Mouse (Mus musculus) limb, embryonic 14.5 days (tissue): ENCODE results near the gene Lrfn1. TPM values are rescaled to one million over a fixed set of nuclear protein-coding genes. Genes with fewer than 3 reads are reported as not detected.

Source experiments
- ATAC-seq: fragments of 200-750 bp; cut with Nextera tagmentation; 2 replicates; pipeline ENCODE4 v1.8.0; 2017; ENCODE audit warnings: low read depth, moderate number of reproducible peaks, moderate TSS enrichment; ENCODE audit not compliant: low FRiP score
- DNase-seq: peaks from one replicate; pipeline ENCODE4 v3.0.0-alpha.2; 2015; ENCODE audit warnings: low spot score
- H3K27ac ChIP-seq: fragments of 300-500 bp; sonication (generic); replicated peaks from 2 replicates; pipeline ENCODE4 v1.5.1; 2014; ENCODE audit warnings: low read depth, mild to moderate bottlenecking, low read length, moderate library complexity, mixed read lengths
- H3K27me3 ChIP-seq: fragments of 300-500 bp; sonication (generic); 2 replicates; pipeline ENCODE4 v1.6.1; 2014; ENCODE audit warnings: low read length, mixed read lengths; ENCODE audit not compliant: control insufficient read depth, insufficient read depth
- H3K36me3 ChIP-seq: fragments of 300-500 bp; sonication (generic); 2 replicates; pipeline ENCODE4 v1.6.1; 2014; ENCODE audit warnings: mild to moderate bottlenecking, low read length, moderate library complexity, mixed read lengths; ENCODE audit not compliant: control insufficient read depth, insufficient read depth
- H3K4me1 ChIP-seq: fragments of 300-500 bp; sonication (generic); 2 replicates; pipeline ENCODE4 v1.6.1; 2014; ENCODE audit warnings: antibody characterized with exemption, low read length, mixed read lengths; ENCODE audit not compliant: control insufficient read depth, insufficient read depth
- H3K4me2 ChIP-seq: fragments of 300-500 bp; sonication (generic); replicated peaks from 2 replicates; pipeline ENCODE4 v1.6.1; 2014; ENCODE audit warnings: low read depth, mild to moderate bottlenecking, low read length, moderate library complexity; ENCODE audit not compliant: severe bottlenecking
- H3K4me3 ChIP-seq: fragments of 300-500 bp; sonication (generic); replicated peaks from 2 replicates; pipeline ENCODE4 v1.5.1; 2014; ENCODE audit warnings: low read length
- H3K9ac ChIP-seq: fragments of 300-500 bp; sonication (generic); 2 replicates; pipeline ENCODE4 v1.6.1; 2014; ENCODE audit warnings: mild to moderate bottlenecking, low read depth, low read length, moderate library complexity; ENCODE audit not compliant: severe bottlenecking
- H3K9me3 ChIP-seq: fragments of 300-500 bp; sonication (generic); 2 replicates; pipeline ENCODE4 v1.6.1; 2016; ENCODE audit warnings: low read length; ENCODE audit not compliant: control insufficient read depth
- POLR2A ChIP-seq: fragments of 200-500 bp; IDR thresholded peaks from 2 replicates; pipeline ENCODE4 v1.8.0; 2012; ENCODE audit warnings: inconsistent platforms, mild to moderate bottlenecking, moderate library complexity, borderline replicate concordance; ENCODE audit not compliant: insufficient read depth, insufficient read length; ENCODE audit errors: extremely low read depth
- whole genome bisulfite sequencing: fragments of 180-500 bp; shearing (Covaris S2); extraction: QIAGEN DNeasy Blood & Tissue Kit; methylation state at CpG from one replicate; pipeline ENCODE4 v1.1.7; 2014; 5-methylcytosine and 5-hydroxymethylcytosine counted together
- polyA plus RNA-seq, 2 experiments: library from polyadenylated mRNA; depleted of rRNA in 1 of 2; stranded (reverse) in 1 of 2; unstranded in 1 of 2; fragments of >200 nt; fragmentation: Nextera tagmentation in 1 of 2; extraction: Ambion mirVana in 1 of 2; gene quantifications; 2 replicates each; pipeline versions ENCODE4 v1.2.1 to v1.2.3; 2012 to 2014

Gene Lrfn1
- polyA plus RNA-seq (2012; rRNA removed) (18.7 and 31.8 TPM in 2 replicates), polyA plus RNA-seq (2014; fragmentation: Nextera tagmentation; extraction: Ambion mirVana) (5.9 and 7.6 TPM in 2 replicates)

DNA sequence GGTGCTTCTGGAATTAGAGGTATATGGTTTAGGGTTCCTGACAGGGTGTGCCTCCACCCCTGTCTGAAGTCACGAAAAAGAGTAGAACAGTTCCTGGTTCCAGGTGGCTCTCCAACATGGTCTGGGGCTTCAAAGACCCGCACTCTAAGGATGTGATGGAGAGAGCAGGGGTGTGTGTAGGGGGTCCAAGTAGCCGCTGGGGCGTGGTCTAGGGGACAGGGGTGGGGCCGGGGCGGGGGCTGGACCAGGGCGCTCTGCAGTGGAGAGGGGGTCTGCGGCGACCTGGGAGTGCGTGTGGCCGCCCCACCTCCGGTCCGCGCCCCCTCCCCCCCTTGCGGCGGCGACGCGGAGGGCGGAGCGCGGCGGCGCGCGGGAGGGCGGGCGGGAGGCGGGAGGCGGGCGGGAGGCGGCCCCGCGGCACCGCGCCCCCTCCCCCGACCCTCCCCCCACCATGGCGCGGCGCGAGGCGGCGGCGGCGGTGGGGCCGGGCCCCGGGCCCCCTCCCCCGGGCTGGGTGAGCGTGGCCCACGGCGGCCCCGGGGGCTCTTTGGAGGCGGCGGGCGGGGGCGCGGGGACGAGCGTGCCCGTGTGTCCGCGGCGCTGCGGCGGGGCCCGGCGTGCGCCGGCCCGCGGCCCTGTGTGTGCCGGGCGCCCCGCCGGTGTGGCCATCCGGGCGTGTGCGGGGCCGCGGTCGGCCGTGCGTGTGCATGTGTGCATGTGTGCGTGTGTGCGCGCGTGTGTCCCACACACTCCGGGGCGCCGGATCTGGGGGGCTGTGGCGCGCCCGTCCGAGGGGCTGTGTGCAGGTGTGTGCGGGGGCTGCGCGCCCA, at the start of gene Lrfn1:
Gene Lrfn1, plus strand, starts transcription at position 450 of the 830 bp plus-strand sequence.
- Histone ChIP-seq H3K4me2 (peak within 1 kb of the TSS; percentile 92), H3K9me3 (no peaks in the 10 kb centered on the region), H3K9ac (peak within 1 kb of the TSS; percentile 83), H3K27me3 (no peaks in the 10 kb centered on the region), H3K27ac (peak within 1 kb of the TSS; percentile 33; the same call in 1 of the 2 replicates), H3K4me3 (peak within 1 kb of the TSS; percentile 73), H3K36me3 (peaks cover 5% of the 10 kb centered on the region), H3K4me1 (peaks cover 8% of the 10 kb centered on the region)
- DNase-seq: no peak
- 1% methylated on average over 16 of the region's 97 CpGs for WGBS
- ATAC-seq: peak; percentile 74
- no peak for TF ChIP-seq POLR2A

DNA sequence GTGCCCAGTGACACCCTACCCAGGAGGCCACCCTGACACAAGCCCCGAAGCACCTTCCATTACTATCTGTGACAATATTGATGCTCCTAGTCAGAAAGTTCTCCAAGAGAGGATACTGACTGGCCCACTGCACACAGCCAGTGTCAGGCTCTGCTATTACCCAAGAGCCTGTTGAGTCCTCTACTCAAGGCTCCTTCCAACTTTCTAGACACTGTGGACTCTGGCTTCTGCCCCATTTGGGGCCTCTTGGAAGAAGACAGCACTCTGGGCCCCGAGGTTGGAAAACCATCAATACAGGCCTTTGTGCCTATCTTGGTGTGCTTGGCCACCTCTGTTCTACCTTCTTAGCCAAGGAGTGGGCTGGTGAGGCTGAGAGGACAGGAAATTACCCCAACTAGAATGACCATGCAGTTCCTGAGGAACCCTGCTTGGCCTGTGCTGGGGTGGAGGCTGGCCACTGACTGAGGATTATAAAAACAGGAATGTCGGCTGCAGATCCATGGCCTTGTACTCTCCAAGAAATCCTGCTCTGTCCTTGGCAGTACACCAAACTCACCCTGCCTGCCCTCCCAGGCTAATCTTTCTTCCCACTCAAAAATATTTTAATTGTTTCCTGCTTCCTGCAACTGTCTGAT, 40.8 kb upstream of the Lrfn1 start:
- no peak overlapping the region for H3K9ac ChIP-seq
- H3K27me3 ChIP-seq: no peaks in the 10 kb centered on the region
- H3K9me3 ChIP-seq: no peaks in the 10 kb centered on the region
- no peak for ATAC-seq
- WGBS: 84% methylated on average over 3 of the region's 3 CpGs
- H3K36me3 ChIP-seq: peaks cover 94% of the 10 kb centered on the region
- no peak for TF ChIP-seq POLR2A
- no peak overlapping the region for H3K4me3 ChIP-seq
- no peak for DNase-seq
- no peaks in the 10 kb centered on the region for H3K4me1 ChIP-seq
- no peak overlapping the region for H3K27ac ChIP-seq
- no peak overlapping the region for H3K4me2 ChIP-seq

DNA sequence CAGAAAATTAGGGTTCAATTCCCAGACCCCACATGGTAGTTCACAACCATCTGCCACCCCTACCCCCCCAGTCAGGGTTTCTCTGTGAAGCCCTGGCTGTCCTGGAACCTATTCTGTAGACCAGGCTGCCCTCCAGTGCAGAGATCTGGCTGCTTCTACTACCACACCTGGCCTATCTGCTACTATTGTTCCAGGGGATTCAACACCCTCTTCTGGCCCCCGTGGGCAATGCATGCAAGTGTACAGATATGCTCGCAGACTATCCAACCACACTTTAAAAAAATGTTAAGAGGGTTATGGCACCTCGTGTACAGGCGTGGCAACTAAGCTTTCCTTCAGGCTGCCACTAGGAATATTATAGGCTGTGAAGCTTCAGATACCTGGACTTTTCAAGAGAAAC, 39.0 kb upstream of the Lrfn1 start:
- Histone ChIP-seq H3K9me3 (no peaks in the 10 kb centered on the region), H3K4me2 (no peak overlapping the region), H3K4me1 (no peaks in the 10 kb centered on the region), H3K4me3 (no peak overlapping the region), H3K36me3 (peaks cover 88% of the 10 kb centered on the region), H3K27ac (no peak overlapping the region), H3K9ac (no peak overlapping the region), H3K27me3 (no peaks in the 10 kb centered on the region)
- DNase-seq (no peak), ATAC-seq (no peak)
- 85% methylated on average over 4 of the region's 4 CpGs for WGBS
- no peak for TF ChIP-seq POLR2A

DNA sequence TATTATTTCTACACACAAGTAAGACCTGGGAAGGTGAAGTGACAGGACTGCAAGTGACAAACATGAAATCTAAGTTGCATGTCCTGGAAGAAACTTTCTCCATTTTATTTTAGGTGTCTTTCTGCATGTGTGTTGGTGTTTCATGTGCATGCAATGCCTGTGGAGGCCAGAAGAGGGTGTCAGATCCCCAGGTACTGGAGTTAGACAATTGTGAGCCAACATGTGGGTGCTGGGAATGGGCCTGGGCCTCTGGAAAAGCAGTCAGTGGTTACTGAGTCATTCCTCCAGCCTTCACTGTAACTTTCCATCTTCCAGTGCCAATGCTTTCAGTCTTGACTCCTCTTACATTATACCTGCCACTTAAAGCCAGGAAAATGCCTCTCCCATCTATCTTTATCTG, 34.4 kb upstream of the Lrfn1 start:
- Histone ChIP-seq H3K4me1 (no peaks in the 10 kb centered on the region), H3K27me3 (no peaks in the 10 kb centered on the region), H3K4me2 (no peak overlapping the region), H3K36me3 (peaks cover 93% of the 10 kb centered on the region), H3K4me3 (no peak overlapping the region), H3K27ac (no peak overlapping the region), H3K9ac (no peak overlapping the region), H3K9me3 (no peaks in the 10 kb centered on the region)
- DNase-seq: no peak
- TF ChIP-seq POLR2A: no peak
- no peak for ATAC-seq

DNA sequence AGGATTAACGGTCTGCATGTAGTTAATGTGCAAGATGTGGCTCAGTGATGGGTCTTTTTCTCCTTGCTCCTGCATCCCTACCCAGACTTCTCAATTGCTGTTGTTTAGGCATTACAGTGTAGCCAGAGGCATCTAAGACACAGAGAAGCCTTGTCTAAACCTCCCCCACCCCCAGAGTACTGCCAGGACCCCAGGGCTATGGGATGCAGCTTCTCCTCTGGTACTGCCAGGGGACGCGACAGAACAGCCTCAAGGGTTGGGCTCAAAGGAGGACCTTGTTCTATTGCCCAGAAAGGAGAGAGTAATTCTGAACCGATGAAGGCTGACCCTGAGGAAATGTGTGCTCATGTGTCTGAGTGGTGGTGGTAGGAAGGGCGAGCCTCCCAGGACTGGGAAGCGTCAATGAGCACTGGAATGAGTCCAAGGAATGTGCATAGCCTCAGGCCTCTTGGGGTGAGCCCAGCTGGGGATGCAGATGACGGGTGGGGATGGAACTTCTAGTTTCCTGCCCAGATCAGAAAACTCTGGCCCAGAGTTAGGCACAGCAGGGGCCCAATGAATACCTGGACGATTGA, 33.6 kb upstream of the Lrfn1 start:
- H3K4me3 ChIP-seq: no peak overlapping the region
- DNase-seq: peak; percentile 35
- WGBS: 78% methylated on average over 8 of the region's 8 CpGs
- no peak overlapping the region for H3K9ac ChIP-seq
- H3K4me2 ChIP-seq: no peak overlapping the region
- 0 out of 2 replicates have a peak, but pooled peaks have one; percentile 15 for ATAC-seq
- H3K4me1 ChIP-seq: no peaks in the 10 kb centered on the region
- H3K9me3 ChIP-seq: no peaks in the 10 kb centered on the region
- peaks cover 93% of the 10 kb centered on the region for H3K36me3 ChIP-seq
- H3K27me3 ChIP-seq: no peaks in the 10 kb centered on the region
- no peak overlapping the region for H3K27ac ChIP-seq
- no peak for TF ChIP-seq POLR2A
